Mouse (Mus musculus): ENCODE data around the gene S100a10. TPM values are rescaled to one million over a fixed set of nuclear protein-coding genes. Genes with fewer than 3 reads are reported as not detected.
"Not testable (repeated sequence)": the region's sequence is repeated elsewhere in the genome, so short reads cannot be mapped to it uniquely, and the experiment has no call there.

S100a10 gene
- total and polyA plus RNA-seq, 2 experiments from 2014 or later, result 174 to 247 TPM

DNA sequence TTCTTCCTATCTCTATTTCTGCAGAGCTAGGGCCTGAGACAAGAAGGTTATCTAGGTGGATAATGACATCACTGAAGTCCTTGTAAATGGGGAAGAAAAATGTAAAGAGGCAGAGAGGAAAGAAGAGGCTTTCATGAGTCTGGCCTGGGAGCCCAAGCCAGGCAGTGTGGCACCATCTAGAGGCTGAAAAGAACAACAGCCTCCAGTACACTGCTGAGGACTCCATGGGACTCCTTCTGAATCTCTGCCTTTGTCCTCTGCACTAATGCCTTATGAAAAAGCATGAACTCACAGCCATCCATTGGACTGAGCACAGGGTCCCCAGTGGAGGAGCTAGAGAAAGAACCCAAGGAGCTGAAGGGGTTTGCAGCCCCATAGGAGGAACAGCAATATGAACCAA lies 54.1 kb downstream of the S100a10 start:
- H3K4me1 ChIP-seq (ENCODE audit: control insufficient read depth, insufficient read depth); H3K4me3 ChIP-seq (ENCODE audit: low read depth, low read length); H3K27ac ChIP-seq (ENCODE audit: low read depth); H3K36me3 ChIP-seq (replicated peaks; ENCODE audit: control insufficient read depth, insufficient read depth, low read length); H3K9me3 ChIP-seq (replicated peaks; ENCODE audit: control insufficient read depth, low read length); H3K9ac ChIP-seq (replicated peaks; ENCODE audit: low read depth, low read length); H3K27me3 ChIP-seq (ENCODE audit: control insufficient read depth, insufficient read depth, low read length); H3K4me2 ChIP-seq (ENCODE audit: low read depth, low read length): not testable (repeated sequence)
- DNase-seq (ENCODE audit: low spot score) (peak; percentile 16), ATAC-seq (ENCODE audit: insufficient read depth, low read depth) (peak; percentile 63)
- peak; percentile 58 for TF ChIP-seq CTCF (IDR thresholded peaks at IDR 0.05; ENCODE audit: low read depth)

Other genes with a start within 250 kb of the S100a10 start
- not detected in 2 replicates for gene Hrnr, start 235.3 kb upstream of the S100a10 start, total RNA-seq (2014; rRNA removed; ENCODE audit: low replicate concordance)
- not detected in 2 replicates for gene Hrnr, start 235.3 kb upstream of the S100a10 start, polyA plus RNA-seq (2015; fragmentation: Nextera tagmentation; extraction: Ambion mirVana)
- not detected in 2 replicates for gene Rptn, start 161.4 kb upstream of the S100a10 start, total RNA-seq (2014; rRNA removed; ENCODE audit: low replicate concordance)
- not detected in 2 replicates for gene Rptn, start 161.4 kb upstream of the S100a10 start, polyA plus RNA-seq (2015; fragmentation: Nextera tagmentation; extraction: Ambion mirVana)
- gene Tchh, start 112.8 kb upstream of the S100a10 start, total RNA-seq (2014; rRNA removed; ENCODE audit: low replicate concordance), result 0.08 and 0.31 TPM in 2 replicates
- 0.23 and 0.25 TPM in 2 replicates for gene Tchh, start 112.8 kb upstream of the S100a10 start, polyA plus RNA-seq (2015; fragmentation: Nextera tagmentation; extraction: Ambion mirVana)
- gene Tchhl1, start 86.3 kb upstream of the S100a10 start, total RNA-seq (2014; rRNA removed; ENCODE audit: low replicate concordance), result not detected in 2 replicates
- not detected in 2 replicates for gene Tchhl1, start 86.3 kb upstream of the S100a10 start, polyA plus RNA-seq (2015; fragmentation: Nextera tagmentation; extraction: Ambion mirVana)
- gene S100a11, start 34.6 kb upstream of the S100a10 start, total RNA-seq (2014; rRNA removed; ENCODE audit: low replicate concordance), result 47.5 and 77.1 TPM in 2 replicates
- gene S100a11, start 34.6 kb upstream of the S100a10 start, polyA plus RNA-seq (2015; fragmentation: Nextera tagmentation; extraction: Ambion mirVana), result 686 TPM in 2 replicates
- not detected in 2 replicates for gene Tdpoz2, start 97.6 kb downstream of the S100a10 start, total RNA-seq (2014; rRNA removed; ENCODE audit: low replicate concordance)
- gene Tdpoz2, start 97.6 kb downstream of the S100a10 start, polyA plus RNA-seq (2015; fragmentation: Nextera tagmentation; extraction: Ambion mirVana), result not detected in 2 replicates
- not detected in 2 replicates for gene Tdpoz1, start 121.2 kb downstream of the S100a10 start, total RNA-seq (2014; rRNA removed; ENCODE audit: low replicate concordance)
- not detected in 2 replicates for gene Tdpoz1, start 121.2 kb downstream of the S100a10 start, polyA plus RNA-seq (2015; fragmentation: Nextera tagmentation; extraction: Ambion mirVana)
- not detected in 2 replicates for gene Gm37596, start 138.0 kb downstream of the S100a10 start, total RNA-seq (2014; rRNA removed; ENCODE audit: low replicate concordance)
- gene Gm37596, start 138.0 kb downstream of the S100a10 start, polyA plus RNA-seq (2015; fragmentation: Nextera tagmentation; extraction: Ambion mirVana), result not detected in 2 replicates
- gene Gm5773, start 217.9 kb downstream of the S100a10 start, total RNA-seq (2014; rRNA removed; ENCODE audit: low replicate concordance), result not detected in 2 replicates
- not detected in 2 replicates for gene Gm5773, start 217.9 kb downstream of the S100a10 start, polyA plus RNA-seq (2015; fragmentation: Nextera tagmentation; extraction: Ambion mirVana)
- not detected in 2 replicates for gene Tdpoz4, start 241.3 kb downstream of the S100a10 start, total RNA-seq (2014; rRNA removed; ENCODE audit: low replicate concordance)
- not detected in 2 replicates for gene Tdpoz4, start 241.3 kb downstream of the S100a10 start, polyA plus RNA-seq (2015; fragmentation: Nextera tagmentation; extraction: Ambion mirVana)

All from heart, postnatal 0 days (tissue).